Mouse (Mus musculus) cerebellum, adult 2 months (tissue): Measurements from ENCODE around the gene Spata7. TPM values are rescaled to one million over a fixed set of nuclear protein-coding genes. Genes with fewer than 3 reads are reported as not detected.

Experiments
- DNase-seq, 2 experiments: peaks; one replicate each; pipeline ENCODE4 v3.0.0; 2021
- H3K27ac ChIP-seq: fragments of 200-500 bp; 2 replicates; pipeline ENCODE4 v1.5.1; 2012; ENCODE audit warnings: low read length, control low read depth, inconsistent platforms; ENCODE audit not compliant: insufficient read depth
- H3K27me3 ChIP-seq: fragments of 200-500 bp; 2 replicates; pipeline ENCODE4 v1.6.1; 2012; ENCODE audit warnings: inconsistent platforms, mild to moderate bottlenecking, low read length, moderate library complexity; ENCODE audit not compliant: control insufficient read depth, insufficient read depth
- H3K4me1 ChIP-seq: fragments of 200-500 bp; 2 replicates; pipeline ENCODE4 v1.6.1; 2011; ENCODE audit warnings: low read length; ENCODE audit not compliant: control insufficient read depth, insufficient read depth
- H3K4me3 ChIP-seq: fragments of 200-500 bp; replicated peaks from 2 replicates; pipeline ENCODE3; 2011; ENCODE audit warnings: mild to moderate bottlenecking, low read depth, low read length, control low read depth; ENCODE audit not compliant: insufficient read depth
- CTCF ChIP-seq: fragments of 200-500 bp; IDR thresholded peaks from 2 replicates; pipeline ENCODE4 v1.5.1; 2011; ENCODE audit warnings: low read depth, mild to moderate bottlenecking, control low read depth, low read length, moderate library complexity, borderline replicate concordance; ENCODE audit not compliant: insufficient read depth
- POLR2A ChIP-seq: fragments of 200-500 bp; IDR thresholded peaks from 2 replicates; pipeline ENCODE4 v1.6.1; 2011; ENCODE audit warnings: low read length, control low read depth, borderline replicate concordance; ENCODE audit not compliant: insufficient read depth
- WGBS: fragments of 180-500 bp; shearing (Covaris S2); methylation state at CpG from one replicate; pipeline ENCODE4 v1.1.7; 2018; 5-methylcytosine and 5-hydroxymethylcytosine counted together
- polyA plus RNA-seq: library from polyadenylated mRNA; depleted of rRNA; stranded (reverse); fragments of >200 nt; gene quantifications from 2 replicates; pipeline ENCODE4 v1.2.3, GENCODE M21; 2012

Spata7 gene
- polyA plus RNA-seq, 1 experiment = 24.2 TPM

- WGBS = 37% methylated on average over 2 of the region's 2 CpGs
- no peaks in the 10 kb centered on the region for H3K27me3 ChIP-seq
- no peak for DNase-seq
- TF ChIP-seq CTCF (no peak), POLR2A (no peak)
- H3K27ac ChIP-seq = no peak overlapping the region
- no peak overlapping the region for H3K4me3 ChIP-seq
- H3K4me1 ChIP-seq = peaks cover 3% of the 10 kb centered on the region; the same call in 1 of the 2 replicates
These were observed 28.9 kb downstream of the Spata7 start for GRCm38 (mm10) chr12:98656873-98657272.

DNA sequence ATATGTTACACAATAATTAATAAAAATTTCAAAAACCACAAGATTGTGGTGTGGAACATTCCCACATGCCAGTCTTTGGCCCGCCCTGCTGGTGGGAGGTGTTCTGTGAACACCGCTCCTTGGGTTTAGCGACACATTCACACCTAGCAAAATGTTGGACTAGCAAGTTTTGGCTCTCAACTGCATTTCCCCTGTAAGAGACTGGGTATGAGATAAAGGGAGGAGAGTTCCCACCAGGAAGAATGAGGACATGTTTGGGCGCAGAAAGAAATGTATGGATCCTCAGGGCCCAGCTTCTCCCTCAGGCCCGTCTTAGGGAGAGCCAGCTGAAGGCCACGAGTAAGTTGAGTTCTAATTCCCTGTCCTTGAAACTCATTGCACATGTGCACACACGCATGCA is 34.7 kb downstream of the Spata7 start:
- whole genome bisulfite sequencing = 93% methylated on average over 7 of the region's 7 CpGs
- TF ChIP-seq POLR2A (no peak), CTCF (no peak)
- no peak for DNase-seq
- H3K27ac ChIP-seq = no peak overlapping the region
- no peaks in the 10 kb centered on the region for H3K27me3 ChIP-seq
- H3K4me1 ChIP-seq = peaks cover 3% of the 10 kb centered on the region; the same call in 1 of the 2 replicates
- H3K4me3 ChIP-seq = no peak overlapping the region

GRCm38 (mm10) chr12:98668132-98668814 is 40.3 kb downstream of the Spata7 start:
- WGBS = 27% methylated on average over 10 of the region's 10 CpGs
- DNase-seq = peak; percentile 62 to 74
- Histone ChIP-seq H3K4me1 (peaks cover 10% of the 10 kb centered on the region), H3K4me3 (no peak overlapping the region), H3K27me3 (no peaks in the 10 kb centered on the region), H3K27ac (0 out of 2 replicates have a peak overlapping the region, but pooled peaks have one; percentile 37)
- TF ChIP-seq CTCF (no peak), POLR2A (no peak)

- Histone ChIP-seq H3K27ac (peak overlapping the region; percentile 9; the same call in 1 of the 2 replicates), H3K27me3 (no peaks in the 10 kb centered on the region), H3K4me3 (no peak overlapping the region), H3K4me1 (peaks cover 10% of the 10 kb centered on the region)
- DNase-seq = no peak
- WGBS = 88% methylated on average over 10 of the region's 10 CpGs
- no peak for TF ChIP-seq CTCF
- no peak for TF ChIP-seq POLR2A
These were observed 41.1 kb downstream of the Spata7 start for GRCm38 (mm10) chr12:98669086-98669485.

DNA sequence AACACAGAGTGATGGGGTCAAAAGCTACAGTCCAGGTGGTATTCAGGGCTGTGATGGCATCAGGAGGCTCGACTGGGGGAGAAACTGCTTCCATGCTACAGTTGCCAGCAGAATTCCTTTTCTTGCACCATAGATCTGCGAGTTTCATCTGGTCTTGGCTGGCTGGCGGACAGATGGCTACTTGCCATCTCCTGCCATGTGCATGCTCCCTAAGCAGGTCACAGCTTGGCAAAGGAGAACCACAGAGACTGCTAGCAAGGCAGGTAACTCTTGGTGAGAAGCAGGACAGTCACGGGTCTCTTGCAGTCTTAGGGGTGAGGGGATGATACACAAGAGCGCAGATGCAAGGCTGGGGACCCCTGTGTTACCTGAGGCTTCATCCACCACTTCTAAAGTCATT is 41.9 kb downstream of the Spata7 start:
- peak overlapping the region; percentile 0; the same call in 1 of the 2 replicates for H3K27ac ChIP-seq
- WGBS = 15% methylated on average over 5 of the region's 5 CpGs
- no peaks in the 10 kb centered on the region for H3K27me3 ChIP-seq
- no peak for TF ChIP-seq POLR2A
- H3K4me3 ChIP-seq = no peak overlapping the region
- peak; percentile 89 to 93 for DNase-seq
- H3K4me1 ChIP-seq = peaks cover 10% of the 10 kb centered on the region

DNA sequence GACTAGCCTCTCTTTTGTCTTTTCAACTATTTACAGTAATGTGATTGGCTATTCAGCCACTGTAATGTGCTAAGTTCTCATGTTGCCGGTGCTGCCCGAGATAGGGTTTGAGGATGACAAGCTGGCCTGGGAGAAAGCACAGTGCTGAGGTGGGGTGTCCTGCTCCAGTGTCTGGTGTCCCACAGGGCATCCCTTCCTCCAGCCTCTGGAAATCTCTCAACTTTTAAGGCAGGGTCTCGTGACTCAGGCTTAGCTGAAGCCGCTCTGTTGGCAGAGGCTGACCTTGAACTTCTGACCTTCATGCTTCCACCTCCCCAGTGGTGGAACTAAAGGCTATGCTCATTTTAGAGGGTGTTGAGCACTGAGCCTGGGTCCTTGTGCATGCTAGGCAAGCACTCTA is 42.5 kb downstream of the Spata7 start:
- Histone ChIP-seq H3K4me1 (peaks cover 10% of the 10 kb centered on the region), H3K4me3 (no peak overlapping the region), H3K27ac (peak overlapping the region; percentile 0; the same call in 1 of the 2 replicates), H3K27me3 (no peaks in the 10 kb centered on the region)
- DNase-seq = no peak
- TF ChIP-seq POLR2A = no peak
- TF ChIP-seq CTCF = no peak
- 85% methylated on average over 4 of the region's 4 CpGs for WGBS

- Histone ChIP-seq H3K4me1 (peaks cover 10% of the 10 kb centered on the region), H3K27ac (no peak overlapping the region)
- 64% methylated on average over 6 of the region's 6 CpGs for WGBS
These were observed 45.9 kb downstream of the Spata7 start for GRCm38 (mm10) chr12:98673879-98674278.

DNA sequence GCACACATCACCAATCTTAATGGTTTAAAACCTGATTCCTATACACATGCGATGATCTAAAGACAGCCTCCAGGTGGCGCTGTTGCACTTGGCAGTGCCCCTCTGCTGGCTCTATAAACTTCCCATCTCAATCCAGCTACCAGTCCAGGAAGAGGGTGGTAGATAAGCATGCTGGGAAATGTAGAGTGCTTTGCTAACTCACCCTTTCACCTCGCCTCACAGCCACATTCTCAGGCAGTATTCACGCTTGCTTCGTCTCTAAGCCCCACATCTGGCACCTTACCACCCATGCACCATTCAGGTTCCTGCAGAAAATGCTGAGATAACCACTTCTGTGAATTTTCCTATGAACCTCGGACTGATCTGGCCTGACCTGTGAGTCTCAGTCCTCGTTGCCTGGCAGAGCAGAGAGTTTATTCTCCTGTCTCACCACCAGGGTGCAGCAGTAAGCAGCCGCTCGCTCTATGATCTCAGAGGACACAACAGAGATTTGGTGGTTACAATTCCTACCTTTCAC is 46.7 kb downstream of the Spata7 start:
- Histone ChIP-seq H3K4me3 (peak overlapping the region; percentile 41), H3K27me3 (no peaks in the 10 kb centered on the region), H3K4me1 (peaks cover 10% of the 10 kb centered on the region), H3K27ac (peak overlapping the region; percentile 70; the same call in 1 of the 2 replicates)
- WGBS = 12% methylated on average over 9 of the region's 9 CpGs
- TF ChIP-seq POLR2A = no peak
- TF ChIP-seq CTCF = peak; percentile 77
- DNase-seq = peak; percentile 76 to 80

More at GRCm38 (mm10) chr12:98673879-98674278, 45.9 kb downstream of the Spata7 start:
- Histone ChIP-seq H3K27me3 (no peaks in the 10 kb centered on the region), H3K4me3 (no peak overlapping the region)
- TF ChIP-seq CTCF (no peak), POLR2A (no peak)
- no peak for DNase-seq
